Mouse (Mus musculus) adrenal gland, adult 2 months (tissue): ENCODE data around the gene Tmem258. TPM values are rescaled to one million over a fixed set of nuclear protein-coding genes. Genes with fewer than 3 reads are reported as not detected.
"Not testable (repeated sequence)": the region's sequence is repeated elsewhere in the genome, so short reads cannot be mapped to it uniquely, and the experiment has no call there.

Source experiments
- DNase-seq: peaks from one replicate; pipeline ENCODE4 v3.0.0; 2021
- long read RNA-seq: library from polyadenylated mRNA; stranded (forward); transcript quantifications from one replicate; pipeline ENCODE4 v2.0.0, GENCODE M21; 2021
- polyA plus RNA-seq: library from polyadenylated mRNA; depleted of rRNA; stranded (reverse); fragments of >200 nt; gene quantifications from 2 replicates; pipeline ENCODE4 v1.2.3, GENCODE M21; 2012; rRNA removed
- total RNA-seq, 2 experiments: library from RNA; stranded (reverse); gene quantifications; 2 replicates each; pipeline ENCODE4 v1.2.3; 2021

Tmem258 gene
- total RNA-seq (100 to 1,000 TPM; 180 to 185 TPM), polyA plus RNA-seq (81.8 and 98.2 TPM in 2 replicates)
- long read RNA-seq, transcript Tmem258-201 (4 exons, 606 nt): major isoform, 194 of 207 reads
- long read RNA-seq, partial matches to known transcripts: 8 of 207 reads
- long read RNA-seq, other reads (novel, unspliced or antisense): 2 of 207 reads

GRCm38 (mm10) chr19:10203848-10204615 lies at the start of gene Tmem258, which contains the start of gene Fen1:
Gene Tmem258, plus strand, starts transcription at chr19:10204014.
Gene Fen1, minus strand, starts transcription at chr19:10204169.
- peak; percentile 90 for DNase-seq

GRCm38 (mm10) chr19:10157725-10158124 lies 46.1 kb upstream of the Tmem258 start:
- DNase-seq: no peak

GRCm38 (mm10) chr19:10163896-10164295 lies 39.9 kb upstream of the Tmem258 start:
- DNase-seq: peak; percentile 73

- not testable (repeated sequence) for DNase-seq
These were observed 37.9 kb upstream of the Tmem258 start for GRCm38 (mm10) chr19:10165928-10166327.

GRCm38 (mm10) chr19:10167112-10167511 lies 36.7 kb upstream of the Tmem258 start:
- DNase-seq: no peak

- DNase-seq: no peak
These were observed 35.9 kb upstream of the Tmem258 start for GRCm38 (mm10) chr19:10167951-10168350.

- no peak for DNase-seq
These were observed 35.4 kb upstream of the Tmem258 start for GRCm38 (mm10) chr19:10168441-10168840.

- DNase-seq: no peak
These were observed 34.6 kb upstream of the Tmem258 start for GRCm38 (mm10) chr19:10169179-10169578.

GRCm38 (mm10) chr19:10169692-10170330 lies 34.0 kb upstream of the Tmem258 start:
- not testable (repeated sequence) for DNase-seq

GRCm38 (mm10) chr19:10170466-10170865 lies 33.3 kb upstream of the Tmem258 start:
- DNase-seq: no peak

GRCm38 (mm10) chr19:10171359-10171758 lies 32.5 kb upstream of the Tmem258 start:
- DNase-seq: no peak

GRCm38 (mm10) chr19:10171846-10172245 lies 32.0 kb upstream of the Tmem258 start:
- no peak for DNase-seq

- DNase-seq: no peak
These were observed 30.6 kb upstream of the Tmem258 start for GRCm38 (mm10) chr19:10173116-10173718.

- DNase-seq: no peak
These were observed 29.8 kb upstream of the Tmem258 start for GRCm38 (mm10) chr19:10173844-10174539.

GRCm38 (mm10) chr19:10174956-10175355 lies 28.9 kb upstream of the Tmem258 start:
- DNase-seq: no peak

GRCm38 (mm10) chr19:10176477-10176876 lies 27.3 kb upstream of the Tmem258 start:
- DNase-seq: no peak

- DNase-seq: peak; percentile 58
These were observed 26.9 kb upstream of the Tmem258 start for GRCm38 (mm10) chr19:10176941-10177372.

- DNase-seq: no peak
These were observed 22.6 kb upstream of the Tmem258 start for GRCm38 (mm10) chr19:10181225-10181624.

GRCm38 (mm10) chr19:10182142-10182541 lies 21.7 kb upstream of the Tmem258 start:
- no peak for DNase-seq

GRCm38 (mm10) chr19:10182670-10183298 lies 21.0 kb upstream of the Tmem258 start, which contains the start of gene Fads1:
Gene Fads1, plus strand, starts transcription at chr19:10182888.
- DNase-seq: peak; percentile 97

- DNase-seq: peak; percentile 84
These were observed 20.4 kb upstream of the Tmem258 start for GRCm38 (mm10) chr19:10183299-10183983.
